Mouse (Mus musculus): ENCODE measurements around the gene Hadha.

GRCm38 (mm10) chr5:30098260-30098659 lies 56.7 kb downstream of the Hadha start:
- TF ChIP-seq CTCF (IDR thresholded peaks at IDR 0.05; ENCODE audit: borderline replicate concordance, insufficient read depth, low read depth, low read length) (no peak), POLR2A (IDR thresholded peaks at IDR 0.05; ENCODE audit: borderline replicate concordance, insufficient read depth, low read length) (no peak)
